Mouse (Mus musculus): Measurements from ENCODE around the gene Gpr63. TPM values are rescaled to one million over a fixed set of nuclear protein-coding genes. Genes with fewer than 3 reads are reported as not detected.
"Not testable (repeated sequence)": the region's sequence is repeated elsewhere in the genome, so short reads cannot be mapped to it uniquely, and the experiment has no call there.

Gpr63 gene
- polyA plus RNA-seq, 1 experiment from 2014 or later, result 0.21 TPM

DNA sequence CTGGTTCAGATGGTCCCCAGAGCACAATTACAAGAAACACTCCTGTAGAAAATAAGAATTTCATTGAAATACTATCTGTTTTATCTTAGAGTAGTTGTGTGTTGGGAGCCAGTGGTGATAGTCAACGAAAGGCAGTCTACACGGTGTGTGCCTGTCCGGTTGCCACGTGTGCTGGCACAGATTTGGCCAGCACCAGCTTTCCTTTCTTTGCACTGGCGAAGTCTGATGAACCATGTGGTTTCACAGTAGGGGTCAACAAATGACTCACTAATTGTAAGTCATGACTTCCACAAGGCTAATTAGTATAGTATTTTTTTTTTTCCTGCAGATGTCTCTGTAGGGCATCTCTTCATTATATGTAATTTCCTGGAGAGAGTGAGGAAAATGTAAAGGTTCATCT is 45.6 kb downstream of the Gpr63 start:
- Histone ChIP-seq H3K4me2 (no peak overlapping the region), H3K4me3 (no peak overlapping the region), H3K27ac (no peak overlapping the region), H3K4me1 (no peaks in the 10 kb centered on the region), H3K27me3 (replicated peaks) (no peaks in the 10 kb centered on the region), H3K36me3 (no peaks in the 10 kb centered on the region), H3K9me3 (replicated peaks) (0 out of 2 replicates have a peak, but pooled peaks cover 2% of the 10 kb centered on the region), H3K9ac (no peak overlapping the region)
- 62% methylated on average over 5 of the region's 5 CpGs for WGBS (ENCODE audit: insufficient replicate concordance)
- ATAC-seq, result no peak

- no peak for ATAC-seq
- H3K9me3 ChIP-seq (replicated peaks), result 0 out of 2 replicates have a peak, but pooled peaks cover 2% of the 10 kb centered on the region
- no peak overlapping the region for H3K4me2 ChIP-seq
- no peak overlapping the region for H3K4me3 ChIP-seq
- no peak overlapping the region for H3K9ac ChIP-seq
- WGBS (ENCODE audit: insufficient replicate concordance), result 59% methylated on average over 3 of the region's 3 CpGs
- no peak overlapping the region for H3K27ac ChIP-seq
- no peaks in the 10 kb centered on the region for H3K4me1 ChIP-seq
- H3K27me3 ChIP-seq (replicated peaks), result no peaks in the 10 kb centered on the region
- H3K36me3 ChIP-seq, result no peaks in the 10 kb centered on the region
Observed at GRCm38 (mm10) chr4:25012726-25013125, 46.5 kb downstream of the Gpr63 start.

DNA sequence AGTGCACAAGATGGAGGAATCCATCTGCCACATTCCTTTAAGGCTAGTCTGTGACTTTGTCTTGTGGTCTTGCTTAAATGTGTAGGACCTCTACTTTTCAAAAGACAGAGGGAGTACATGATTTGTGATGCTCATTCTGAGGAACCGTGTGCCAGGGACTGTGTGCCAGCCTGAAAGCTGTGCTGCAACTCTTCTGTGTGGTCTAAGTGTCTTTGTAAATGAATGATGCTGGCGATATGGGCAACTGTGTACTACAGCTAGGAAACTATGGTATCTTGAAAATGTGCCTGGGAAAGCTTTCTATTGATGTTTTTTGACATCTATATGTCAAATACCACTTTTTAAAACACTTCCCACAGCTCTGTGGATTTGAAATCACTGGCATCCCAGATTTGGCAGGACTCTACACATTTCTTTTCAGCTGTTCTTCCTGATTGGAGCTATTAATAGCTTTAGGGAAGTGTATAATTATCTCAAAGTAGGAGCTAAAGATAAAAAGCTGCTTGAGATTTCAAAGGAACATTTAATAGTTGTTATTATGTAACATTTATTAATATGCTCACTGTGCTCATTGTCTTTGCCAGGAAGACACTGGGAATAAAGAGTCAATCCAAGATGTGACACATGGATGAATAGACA is 48.9 kb downstream of the Gpr63 start:
- Histone ChIP-seq H3K27me3 (replicated peaks) (no peaks in the 10 kb centered on the region), H3K4me1 (no peaks in the 10 kb centered on the region), H3K27ac (no peak overlapping the region), H3K4me2 (no peak overlapping the region), H3K9ac (no peak overlapping the region), H3K9me3 (replicated peaks) (no peaks in the 10 kb centered on the region), H3K4me3 (no peak overlapping the region), H3K36me3 (no peaks in the 10 kb centered on the region)
- ATAC-seq, result no peak
- WGBS (ENCODE audit: insufficient replicate concordance), result 48% methylated on average over 2 of the region's 2 CpGs

DNA sequence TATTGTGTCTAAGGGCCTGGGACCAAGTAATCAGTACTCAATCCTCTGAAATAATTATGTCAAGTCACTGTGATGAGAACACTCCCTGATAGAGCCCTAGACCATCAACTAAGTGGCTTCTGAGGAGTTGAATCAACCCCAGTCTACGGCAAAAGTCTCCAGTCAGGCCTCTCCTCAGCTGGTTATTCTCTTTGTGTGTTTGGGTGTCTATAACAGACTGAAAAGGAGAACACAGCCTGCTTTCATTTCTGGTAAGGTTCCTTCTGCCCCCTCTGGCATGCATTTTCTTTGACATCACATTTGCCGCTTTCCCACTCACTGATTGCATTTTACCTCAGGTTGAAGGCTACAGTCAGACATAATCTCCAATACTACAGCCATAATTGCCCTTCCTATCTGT is 62.0 kb downstream of the Gpr63 start:
- Histone ChIP-seq H3K36me3 (no peaks in the 10 kb centered on the region), H3K4me2 (no peak overlapping the region), H3K27me3 (replicated peaks) (no peaks in the 10 kb centered on the region), H3K4me3 (no peak overlapping the region), H3K9me3 (replicated peaks) (no peaks in the 10 kb centered on the region), H3K4me1 (no peaks in the 10 kb centered on the region), H3K9ac (no peak overlapping the region), H3K27ac (no peak overlapping the region)
- WGBS (ENCODE audit: insufficient replicate concordance), result 70% methylated on average over 2 of the region's 2 CpGs
- ATAC-seq, result no peak

- Histone ChIP-seq H3K36me3 (no peaks in the 10 kb centered on the region), H3K9me3 (replicated peaks) (no peaks in the 10 kb centered on the region), H3K4me3 (no peak overlapping the region), H3K27me3 (replicated peaks) (no peaks in the 10 kb centered on the region), H3K27ac (no peak overlapping the region), H3K4me1 (no peaks in the 10 kb centered on the region), H3K4me2 (no peak overlapping the region), H3K9ac (no peak overlapping the region)
- 58% methylated on average over 1 of the region's 1 CpGs for WGBS (ENCODE audit: insufficient replicate concordance)
- ATAC-seq, result no peak
Observed at GRCm38 (mm10) chr4:25028752-25029151, 62.5 kb downstream of the Gpr63 start.

DNA sequence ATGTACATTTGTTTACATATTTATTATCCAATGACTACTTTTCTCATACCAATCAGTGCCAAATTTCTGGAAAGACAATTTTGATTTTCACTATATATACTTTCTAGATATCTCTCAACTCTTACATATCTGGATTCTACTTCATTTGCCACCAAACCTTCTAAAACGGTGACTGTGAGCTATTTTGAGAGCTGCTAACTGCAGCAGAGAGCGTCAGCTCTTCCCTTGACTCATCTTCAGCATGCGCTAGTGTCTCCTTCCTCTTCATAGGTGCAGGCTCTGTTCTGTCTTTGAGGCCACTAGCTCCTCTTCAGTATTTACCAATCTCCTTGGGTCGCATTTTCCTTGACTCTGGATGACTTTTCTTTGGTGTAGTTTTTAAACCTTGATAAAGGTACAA is 63.7 kb downstream of the Gpr63 start:
- ATAC-seq, result no peak
- Histone ChIP-seq H3K36me3 (no peaks in the 10 kb centered on the region), H3K4me1 (no peaks in the 10 kb centered on the region), H3K27ac (no peak overlapping the region), H3K27me3 (replicated peaks) (no peaks in the 10 kb centered on the region), H3K9ac (no peak overlapping the region), H3K9me3 (replicated peaks) (no peaks in the 10 kb centered on the region), H3K4me3 (no peak overlapping the region), H3K4me2 (no peak overlapping the region)
- 47% methylated on average over 4 of the region's 4 CpGs for WGBS (ENCODE audit: insufficient replicate concordance)

DNA sequence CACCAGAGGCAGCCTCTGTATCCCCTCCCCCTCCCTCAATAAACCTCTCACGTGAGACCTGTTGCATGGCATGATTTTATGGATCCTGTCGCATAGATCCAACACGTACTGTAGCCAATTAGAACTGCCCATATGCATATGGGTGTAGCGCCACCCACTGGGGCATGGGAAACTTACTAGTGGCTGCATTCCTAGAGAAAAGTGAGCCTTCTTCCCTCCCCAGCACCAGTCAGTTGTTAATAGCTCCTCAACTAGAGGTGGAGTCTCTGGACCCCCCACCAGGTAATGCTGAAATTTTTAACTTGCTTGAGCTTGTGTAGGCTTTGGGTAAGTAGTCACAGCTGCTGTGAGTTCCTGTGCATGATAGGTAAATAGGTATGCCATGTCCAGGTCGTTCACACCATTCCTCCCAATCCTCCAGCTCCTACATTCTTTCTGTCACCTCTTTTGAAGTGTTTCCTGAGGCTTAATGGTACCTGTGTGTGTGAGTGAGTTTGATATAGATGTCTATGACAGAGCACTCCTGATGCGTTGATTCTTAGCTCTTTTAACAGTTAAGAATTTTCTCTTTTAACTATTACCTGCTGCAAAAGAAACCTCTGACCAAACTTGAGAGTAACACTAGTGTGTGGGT is 69.1 kb downstream of the Gpr63 start:
- ATAC-seq, result no peak
- H3K27me3 ChIP-seq (replicated peaks), result no peaks in the 10 kb centered on the region
- no peaks in the 10 kb centered on the region for H3K4me1 ChIP-seq
- H3K36me3 ChIP-seq, result no peaks in the 10 kb centered on the region
- H3K4me2 ChIP-seq, result no peak overlapping the region
- no peak overlapping the region for H3K4me3 ChIP-seq
- H3K9me3 ChIP-seq (replicated peaks), result no peaks in the 10 kb centered on the region
- H3K9ac ChIP-seq, result no peak overlapping the region
- H3K27ac ChIP-seq, result no peak overlapping the region
- WGBS (ENCODE audit: insufficient replicate concordance), result 24% methylated on average over 6 of the region's 6 CpGs

DNA sequence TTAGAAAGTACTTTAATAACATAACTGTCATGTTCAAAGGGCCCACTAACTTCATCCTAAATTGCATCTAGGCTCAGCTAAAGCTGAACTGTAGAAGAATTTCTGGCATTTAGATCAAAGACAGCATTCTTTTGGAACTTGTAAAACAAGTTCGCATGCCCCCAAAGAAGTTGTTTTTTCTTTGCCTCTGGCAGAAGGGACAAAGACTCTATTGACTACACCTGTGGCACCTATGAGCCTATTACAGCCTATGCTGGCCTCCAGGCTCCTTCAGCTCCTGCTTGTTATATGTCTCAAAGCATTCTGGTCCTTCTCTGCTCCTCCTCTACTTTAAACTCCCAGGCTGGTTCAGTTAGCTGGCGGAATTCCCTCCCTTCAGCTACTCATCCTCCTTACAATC is 69.6 kb downstream of the Gpr63 start:
- H3K4me1 ChIP-seq, result no peaks in the 10 kb centered on the region
- ATAC-seq, result no peak
- 54% methylated on average over 2 of the region's 2 CpGs for WGBS (ENCODE audit: insufficient replicate concordance)

GRCm38 (mm10) chr4:25037260-25037659 is 71.1 kb downstream of the Gpr63 start:
- H3K27me3 ChIP-seq (replicated peaks), result no peaks in the 10 kb centered on the region
- no peaks in the 10 kb centered on the region for H3K4me1 ChIP-seq
- no peak overlapping the region for H3K4me3 ChIP-seq
- H3K27ac ChIP-seq, result no peak overlapping the region
- no peak overlapping the region for H3K9ac ChIP-seq
- H3K4me2 ChIP-seq, result no peak overlapping the region
- no peaks in the 10 kb centered on the region for H3K36me3 ChIP-seq
- no peaks in the 10 kb centered on the region for H3K9me3 ChIP-seq (replicated peaks)
- 55% methylated on average over 2 of the region's 2 CpGs for WGBS (ENCODE audit: insufficient replicate concordance)
- ATAC-seq, result no peak

More for the DNA sequence above, 69.6 kb downstream of the Gpr63 start:
- no peak overlapping the region for H3K27ac ChIP-seq
- H3K27me3 ChIP-seq (replicated peaks), result no peaks in the 10 kb centered on the region
- H3K9ac ChIP-seq, result no peak overlapping the region
- no peak overlapping the region for H3K4me3 ChIP-seq
- H3K9me3 ChIP-seq (replicated peaks), result no peaks in the 10 kb centered on the region
- H3K4me2 ChIP-seq, result no peak overlapping the region
- H3K36me3 ChIP-seq, result no peaks in the 10 kb centered on the region

DNA sequence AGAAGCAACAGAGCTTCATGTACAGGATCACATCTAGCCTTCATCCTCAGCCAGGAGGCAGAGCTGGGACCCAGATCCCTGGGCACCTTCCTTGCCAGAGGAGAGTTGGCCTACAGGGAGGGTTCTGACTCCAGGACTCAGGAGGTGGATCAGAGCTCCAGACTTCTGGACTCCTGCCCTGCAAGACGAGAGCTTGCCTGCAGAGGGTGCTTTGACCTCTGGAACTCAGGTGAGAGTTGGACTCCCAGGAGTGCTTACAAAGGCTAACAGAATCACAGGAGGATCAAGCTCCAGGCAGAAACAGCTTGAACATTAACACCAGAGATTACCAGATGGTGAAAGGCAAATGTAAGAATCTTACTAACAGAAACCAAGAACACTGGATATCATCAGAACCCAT is 89.3 kb downstream of the Gpr63 start:
- H3K27me3 ChIP-seq (replicated peaks); H3K4me3 ChIP-seq; H3K36me3 ChIP-seq; H3K27ac ChIP-seq; H3K9ac ChIP-seq; H3K4me1 ChIP-seq; H3K4me2 ChIP-seq; ATAC-seq; H3K9me3 ChIP-seq (replicated peaks): not testable (repeated sequence)
- 44% methylated on average over 1 of the region's 1 CpGs for WGBS (ENCODE audit: insufficient replicate concordance)

Data from liver, embryonic 12.5 days (tissue).